23 mouse cellular contexts compared by ENCODE assay signal in genomic region chr14:83983566-83983965, GRCm38 (mm10).
A peak's percentile ranks its signal among the peaks of the same experiment; 100 is the strongest.
DNase-seq lines count a peak whose midpoint lies in the region; ATAC-seq lines count a peak whose summit lies in the region.
"Had no signal": no experiment of that assay in that cellular context is flagged by ENCODE, and none has a peak within 500 bp of the region (broad histone marks: within the 10 kb centered on the region; RNA-seq: fewer than 3 reads in every experiment).

No protein-coding gene starts in this region.

- H3K9ac ChIP-seq in embryonic facial prominence, embryonic 12.5 days: no peak overlapping the region
- H3K9ac ChIP-seq in midbrain, embryonic 12.5 days (replicated peaks): no peak overlapping the region
- H3K9ac ChIP-seq in embryonic facial prominence, embryonic 15.5 days: no peak overlapping the region
- H3K9ac ChIP-seq: forebrain, postnatal 0 days; hindbrain, embryonic 15.5 days had no signal

- DNase-seq in embryonic facial prominence, embryonic 10.5 days (ENCODE audit: low spot score): no peak
- peak; percentile 86 for DNase-seq in heart, adult 11 months
- no peak for DNase-seq in heart, postnatal 36 days
- DNase-seq in midbrain, embryonic 10.5 days (ENCODE audit: low spot score): no peak
- DNase-seq in right cerebral cortex, adult 18-20 months: no peak
- DNase-seq: adrenal gland, adult 8-10 months; adrenal gland, postnatal 25 days; cerebellum, adult 11-12 months; cerebellum, adult 8-10 months; cerebellum, postnatal 10 days; cerebellum, postnatal 36 days; embryo, embryonic 11 days; forebrain, postnatal 0 days; gastrocnemius, postnatal 25 days had no signal

- no peak overlapping the region for H3K27ac ChIP-seq in embryonic facial prominence, embryonic 12.5 days
- H3K27ac ChIP-seq in embryonic facial prominence, embryonic 10.5 days (replicated peaks): no peak overlapping the region
- no peak overlapping the region for H3K27ac ChIP-seq in midbrain, embryonic 12.5 days (replicated peaks)
- no peak overlapping the region for H3K27ac ChIP-seq in midbrain, embryonic 10.5 days (replicated peaks)
- no peak overlapping the region for H3K27ac ChIP-seq in embryonic facial prominence, embryonic 15.5 days (replicated peaks)
- H3K27ac ChIP-seq: hindbrain, embryonic 10.5 days; hindbrain, embryonic 15.5 days had no signal

- 0 out of 2 replicates have a peak, but pooled peaks have one; percentile 22 for ATAC-seq in embryonic facial prominence, embryonic 12.5 days (ENCODE audit: insufficient number of reproducible peaks, insufficient read depth, low FRiP score, low TSS enrichment)
- peak; percentile 38; the same call in 1 of the 2 replicates for ATAC-seq in midbrain, embryonic 12.5 days (ENCODE audit: low FRiP score, low read depth)
- ATAC-seq in embryonic facial prominence, embryonic 15.5 days (ENCODE audit: insufficient number of reproducible peaks, low FRiP score, low TSS enrichment, low read depth): peak; percentile 29; the same call in 1 of the 2 replicates
- ATAC-seq: activated CD4-positive, CD25-positive, alpha-beta regulatory T cell, adult 4 months; forebrain, embryonic 14.5 days; forebrain, postnatal 0 days had no signal

- H3K4me3 ChIP-seq in embryonic facial prominence, embryonic 12.5 days: no peak overlapping the region
- H3K4me3 ChIP-seq in embryonic facial prominence, embryonic 10.5 days: no peak overlapping the region
- H3K4me3 ChIP-seq in midbrain, embryonic 12.5 days: no peak overlapping the region
- H3K4me3 ChIP-seq in midbrain, embryonic 10.5 days: no peak overlapping the region
- H3K4me3 ChIP-seq in embryonic facial prominence, embryonic 15.5 days (replicated peaks): no peak overlapping the region
- H3K4me3 ChIP-seq: erythroblast, embryonic 14.5 days; hindbrain, embryonic 10.5 days; hindbrain, embryonic 15.5 days had no signal

- H3K9me3 ChIP-seq in embryonic facial prominence, embryonic 12.5 days: no peaks in the 10 kb centered on the region
- H3K9me3 ChIP-seq in embryonic facial prominence, embryonic 10.5 days: no peaks in the 10 kb centered on the region
- no peaks in the 10 kb centered on the region for H3K9me3 ChIP-seq in midbrain, embryonic 12.5 days
- H3K9me3 ChIP-seq in midbrain, embryonic 10.5 days (replicated peaks): no peaks in the 10 kb centered on the region
- no peaks in the 10 kb centered on the region for H3K9me3 ChIP-seq in embryonic facial prominence, embryonic 15.5 days (replicated peaks)
- H3K9me3 ChIP-seq: hindbrain, embryonic 10.5 days; hindbrain, embryonic 15.5 days had no signal

- WGBS in embryonic facial prominence, embryonic 12.5 days: 85% methylated on average over 3 of the region's 3 CpGs
- WGBS in embryonic facial prominence, embryonic 10.5 days: 84% methylated on average over 3 of the region's 3 CpGs
- WGBS in midbrain, embryonic 12.5 days: 89% methylated on average over 3 of the region's 3 CpGs
- 86% methylated on average over 3 of the region's 3 CpGs for WGBS in midbrain, embryonic 10.5 days
- WGBS in embryonic facial prominence, embryonic 15.5 days: 77% methylated on average over 3 of the region's 3 CpGs

- H3K27me3 ChIP-seq in embryonic facial prominence, embryonic 12.5 days: no peaks in the 10 kb centered on the region
- H3K27me3 ChIP-seq in embryonic facial prominence, embryonic 10.5 days (replicated peaks; ENCODE audit: low read depth, poor library complexity, severe bottlenecking): no peaks in the 10 kb centered on the region
- H3K27me3 ChIP-seq in midbrain, embryonic 12.5 days: no peaks in the 10 kb centered on the region
- H3K27me3 ChIP-seq in midbrain, embryonic 10.5 days (ENCODE audit: low read depth, poor library complexity, severe bottlenecking): no peaks in the 10 kb centered on the region
- no peaks in the 10 kb centered on the region for H3K27me3 ChIP-seq in embryonic facial prominence, embryonic 15.5 days
- H3K27me3 ChIP-seq: hindbrain, embryonic 15.5 days had no signal

- no peaks in the 10 kb centered on the region for H3K36me3 ChIP-seq in embryonic facial prominence, embryonic 12.5 days
- H3K36me3 ChIP-seq in embryonic facial prominence, embryonic 10.5 days (replicated peaks): no peaks in the 10 kb centered on the region
- no peaks in the 10 kb centered on the region for H3K36me3 ChIP-seq in midbrain, embryonic 12.5 days
- H3K36me3 ChIP-seq in midbrain, embryonic 10.5 days: no peaks in the 10 kb centered on the region
- no peaks in the 10 kb centered on the region for H3K36me3 ChIP-seq in embryonic facial prominence, embryonic 15.5 days
- H3K36me3 ChIP-seq: hindbrain, embryonic 10.5 days; hindbrain, embryonic 15.5 days had no signal

- no peaks in the 10 kb centered on the region for H3K4me1 ChIP-seq in embryonic facial prominence, embryonic 12.5 days
- no peaks in the 10 kb centered on the region for H3K4me1 ChIP-seq in embryonic facial prominence, embryonic 10.5 days
- H3K4me1 ChIP-seq in midbrain, embryonic 12.5 days: no peaks in the 10 kb centered on the region
- H3K4me1 ChIP-seq in midbrain, embryonic 10.5 days: no peaks in the 10 kb centered on the region
- H3K4me1 ChIP-seq in embryonic facial prominence, embryonic 15.5 days: no peaks in the 10 kb centered on the region
- H3K4me1 ChIP-seq: hindbrain, embryonic 10.5 days; hindbrain, embryonic 15.5 days had no signal

- H3K4me2 ChIP-seq in embryonic facial prominence, embryonic 12.5 days (replicated peaks): no peak overlapping the region
- no peak overlapping the region for H3K4me2 ChIP-seq in midbrain, embryonic 12.5 days (replicated peaks)
- H3K4me2 ChIP-seq in embryonic facial prominence, embryonic 15.5 days (replicated peaks): no peak overlapping the region
- H3K4me2 ChIP-seq: heart, embryonic 11.5 days; hindbrain, embryonic 15.5 days had no signal

- intact Hi-C loops in heart, postnatal 36 days (cut with DNase I): no loop called here
